Mouse (Mus musculus) megakaryocyte, embryonic 14.5 days (primary cell): ENCODE results near the gene Abcb10. TPM values are rescaled to one million over a fixed set of nuclear protein-coding genes. Genes with fewer than 3 reads are reported as not detected.

Experiments used
- H3K27me3 ChIP-seq: replicated peaks from 2 replicates; pipeline ENCODE3; 2012; ENCODE audit warnings: inconsistent platforms
- H3K36me3 ChIP-seq: replicated peaks from 2 replicates; pipeline ENCODE3; 2012; ENCODE audit warnings: low read length, inconsistent platforms, mixed read lengths
- H3K4me1 ChIP-seq: 2 replicates; pipeline ENCODE4 v1.6.1; 2012; ENCODE audit warnings: inconsistent platforms
- H3K4me3 ChIP-seq: replicated peaks from 2 replicates; pipeline ENCODE3; 2012; ENCODE audit warnings: moderate library complexity, mild to moderate bottlenecking, inconsistent platforms
- H3K9me3 ChIP-seq: 2 replicates; pipeline ENCODE4 v1.6.1; 2012; ENCODE audit warnings: inconsistent platforms
- FLI1 ChIP-seq: IDR thresholded peaks from 2 replicates; pipeline ENCODE4 v1.6.1; 2012; ENCODE audit warnings: low read length, inconsistent platforms, mixed read lengths
- GATA1 ChIP-seq: IDR thresholded peaks from 3 replicates; pipeline ENCODE4 v1.6.1; 2012; ENCODE audit warnings: mixed read lengths, low read length, inconsistent platforms, borderline replicate concordance
- polyA plus RNA-seq: library from polyadenylated mRNA; stranded (reverse); fragments of >175 nt; gene quantifications from 2 replicates; pipeline ENCODE4 v1.2.3, GENCODE M21; 2012; ENCODE audit warnings: low replicate concordance; ENCODE audit not compliant: insufficient read depth

The Abcb10 gene
- polyA plus RNA-seq, 1 experiment = 2.7 TPM

DNA sequence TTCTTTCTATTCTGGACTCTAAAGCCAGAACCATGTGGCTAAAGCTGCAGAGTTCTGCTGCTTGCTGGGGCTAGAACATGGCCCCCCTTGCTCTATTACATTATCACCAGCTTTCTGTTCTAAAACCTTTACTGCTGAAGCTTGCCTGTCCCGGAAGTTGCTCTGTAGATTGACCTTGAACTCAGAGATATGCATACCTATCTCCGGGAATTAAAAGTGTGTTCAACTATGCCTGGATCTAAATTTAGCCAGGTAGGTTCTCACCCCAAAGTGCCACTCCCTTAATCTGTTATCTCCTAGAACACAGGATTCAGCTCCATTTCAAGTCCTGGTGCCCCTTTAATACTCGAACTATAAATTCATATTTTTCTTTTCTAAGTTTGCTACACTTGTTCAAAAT lies 28.7 kb upstream of the Abcb10 start:
- Histone ChIP-seq H3K36me3 (peaks cover 49% of the 10 kb centered on the region), H3K9me3 (no peaks in the 10 kb centered on the region), H3K27me3 (no peaks in the 10 kb centered on the region), H3K4me3 (no peak overlapping the region), H3K4me1 (peaks cover 42% of the 10 kb centered on the region)
- TF ChIP-seq FLI1 (no peak), GATA1 (no peak)

DNA sequence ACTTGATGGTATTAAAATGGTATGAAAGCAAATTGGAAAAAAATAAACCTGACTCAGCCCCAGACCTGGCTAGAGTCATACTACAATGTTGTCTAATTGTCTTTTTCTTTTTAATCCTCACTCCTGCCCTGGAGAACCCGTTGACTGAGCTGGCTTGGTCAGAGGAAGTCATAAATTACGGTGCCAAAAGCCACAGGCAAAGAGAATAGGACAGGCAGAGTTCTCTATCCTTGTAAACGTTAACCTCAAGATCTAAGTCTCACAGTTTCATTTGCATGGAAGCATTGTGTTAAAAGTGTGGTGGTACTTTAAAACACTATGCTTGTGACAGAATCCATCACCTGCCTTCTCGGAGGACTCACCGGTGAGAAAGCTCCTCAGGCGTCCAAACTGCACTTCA lies 24.9 kb upstream of the Abcb10 start:
- no peak overlapping the region for H3K4me3 ChIP-seq
- TF ChIP-seq FLI1 (no peak), GATA1 (no peak)
- H3K9me3 ChIP-seq = no peaks in the 10 kb centered on the region
- peaks cover 14% of the 10 kb centered on the region for H3K4me1 ChIP-seq
- peaks cover 82% of the 10 kb centered on the region for H3K36me3 ChIP-seq
- no peaks in the 10 kb centered on the region for H3K27me3 ChIP-seq

- H3K4me3 ChIP-seq = no peak overlapping the region
- TF ChIP-seq GATA1 (no peak), FLI1 (no peak)
- no peaks in the 10 kb centered on the region for H3K27me3 ChIP-seq
- H3K36me3 ChIP-seq = peaks cover 99% of the 10 kb centered on the region
- H3K4me1 ChIP-seq = peaks cover 20% of the 10 kb centered on the region
- H3K9me3 ChIP-seq = no peaks in the 10 kb centered on the region
These were observed 19.7 kb upstream of the Abcb10 start for GRCm38 (mm10) chr8:124002546-124003108.

- Histone ChIP-seq H3K4me3 (no peak overlapping the region), H3K36me3 (peaks cover 93% of the 10 kb centered on the region), H3K27me3 (no peaks in the 10 kb centered on the region), H3K9me3 (no peaks in the 10 kb centered on the region), H3K4me1 (peaks cover 20% of the 10 kb centered on the region)
- TF ChIP-seq FLI1 (no peak), GATA1 (no peak)
These were observed 16.6 kb upstream of the Abcb10 start for GRCm38 (mm10) chr8:123999568-123999967.

DNA sequence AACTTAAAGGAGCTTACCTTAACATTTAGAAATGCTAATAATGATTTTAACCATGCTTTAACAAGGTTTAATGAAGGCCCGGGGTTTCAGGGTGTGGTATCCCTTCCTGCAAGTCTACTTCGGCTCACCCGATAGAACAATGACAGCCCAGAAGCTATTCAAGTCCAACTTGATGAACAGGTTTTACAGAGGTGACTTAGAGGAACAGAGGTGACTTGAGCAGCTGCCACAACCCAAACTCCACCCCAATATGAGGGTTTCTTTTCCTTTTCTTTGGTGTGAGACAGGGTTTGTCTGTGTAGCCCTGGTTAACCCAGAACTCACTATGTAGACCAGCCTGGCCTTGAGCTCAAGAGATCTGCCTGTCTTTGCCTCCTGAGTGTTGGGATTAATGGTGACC lies 11.1 kb upstream of the Abcb10 start:
- peaks cover 55% of the 10 kb centered on the region for H3K36me3 ChIP-seq
- TF ChIP-seq GATA1 = no peak
- no peak for TF ChIP-seq FLI1
- H3K9me3 ChIP-seq = no peaks in the 10 kb centered on the region
- H3K4me1 ChIP-seq = peaks cover 20% of the 10 kb centered on the region
- H3K4me3 ChIP-seq = no peak overlapping the region
- no peaks in the 10 kb centered on the region for H3K27me3 ChIP-seq

GRCm38 (mm10) chr8:123993597-123993996 lies 10.7 kb upstream of the Abcb10 start:
- Histone ChIP-seq H3K4me3 (no peak overlapping the region), H3K36me3 (peaks cover 51% of the 10 kb centered on the region), H3K9me3 (no peaks in the 10 kb centered on the region), H3K27me3 (no peaks in the 10 kb centered on the region), H3K4me1 (peaks cover 24% of the 10 kb centered on the region)
- TF ChIP-seq FLI1 (no peak), GATA1 (no peak)

- Histone ChIP-seq H3K36me3 (peaks cover 42% of the 10 kb centered on the region), H3K4me1 (peaks cover 31% of the 10 kb centered on the region)
These were observed 9.7 kb upstream of the Abcb10 start for GRCm38 (mm10) chr8:123992587-123992986.

GRCm38 (mm10) chr8:123990277-123991049 lies 7.5 kb upstream of the Abcb10 start:
- no peaks in the 10 kb centered on the region for H3K27me3 ChIP-seq
- no peaks in the 10 kb centered on the region for H3K9me3 ChIP-seq
- peaks cover 39% of the 10 kb centered on the region for H3K4me1 ChIP-seq
- TF ChIP-seq FLI1 (no peak), GATA1 (no peak)
- no peak overlapping the region for H3K4me3 ChIP-seq
- H3K36me3 ChIP-seq = peaks cover 25% of the 10 kb centered on the region

More at GRCm38 (mm10) chr8:123992587-123992986, 9.7 kb upstream of the Abcb10 start:
- no peak overlapping the region for H3K4me3 ChIP-seq
- H3K9me3 ChIP-seq = no peaks in the 10 kb centered on the region
- no peak for TF ChIP-seq FLI1
- no peak for TF ChIP-seq GATA1
- no peaks in the 10 kb centered on the region for H3K27me3 ChIP-seq

GRCm38 (mm10) chr8:123989128-123989527 lies 6.2 kb upstream of the Abcb10 start:
- H3K9me3 ChIP-seq = no peaks in the 10 kb centered on the region
- peaks cover 13% of the 10 kb centered on the region for H3K36me3 ChIP-seq
- H3K4me1 ChIP-seq = peaks cover 37% of the 10 kb centered on the region
- peak overlapping the region; percentile 75 for H3K4me3 ChIP-seq
- H3K27me3 ChIP-seq = no peaks in the 10 kb centered on the region
- TF ChIP-seq GATA1 (no peak), FLI1 (no peak)

- TF ChIP-seq GATA1 (no peak; the same call in 2 of the 3 replicates), FLI1 (no peak)
- peaks cover 8% of the 10 kb centered on the region for H3K36me3 ChIP-seq
- peak overlapping the region; percentile 75 for H3K4me3 ChIP-seq
- H3K4me1 ChIP-seq = peaks cover 42% of the 10 kb centered on the region
- no peaks in the 10 kb centered on the region for H3K9me3 ChIP-seq
- no peaks in the 10 kb centered on the region for H3K27me3 ChIP-seq
These were observed 5.7 kb upstream of the Abcb10 start for GRCm38 (mm10) chr8:123988605-123989038.
